Mouse (Mus musculus) cortical plate, adult 2 months (tissue): ENCODE results near the gene Ifit3b. TPM values are rescaled to one million over a fixed set of nuclear protein-coding genes. Genes with fewer than 3 reads are reported as not detected.
"Not testable (repeated sequence)": the region's sequence is repeated elsewhere in the genome, so short reads cannot be mapped to it uniquely, and the experiment has no call there.

Experiments
- H3K27ac ChIP-seq: fragments of 200-500 bp; 2 replicates; pipeline ENCODE4 v1.5.1; 2012; ENCODE audit warnings: low read length, control low read depth, inconsistent platforms; ENCODE audit not compliant: insufficient read depth
- H3K4me1 ChIP-seq: fragments of 200-500 bp; 2 replicates; pipeline ENCODE4 v1.6.1; 2011; ENCODE audit warnings: low read length; ENCODE audit not compliant: control insufficient read depth, insufficient read depth
- H3K4me3 ChIP-seq: fragments of 200-500 bp; 2 replicates; pipeline ENCODE4 v1.5.1; 2011; ENCODE audit warnings: mild to moderate bottlenecking, low read length, control low read depth; ENCODE audit not compliant: insufficient read depth
- CTCF ChIP-seq: fragments of 200-500 bp; IDR thresholded peaks from 2 replicates; pipeline ENCODE4 v1.5.1; 2011; ENCODE audit warnings: mild to moderate bottlenecking, control low read depth, low read length; ENCODE audit not compliant: insufficient read depth; ENCODE audit errors: extremely low read depth
- POLR2A ChIP-seq: fragments of 200-500 bp; IDR thresholded peaks from 2 replicates; pipeline ENCODE4 v1.6.1; 2011; ENCODE audit warnings: mild to moderate bottlenecking, low read length, control low read depth; ENCODE audit not compliant: insufficient read depth; ENCODE audit errors: extremely low read depth
- polyA plus RNA-seq: library from polyadenylated mRNA; depleted of rRNA; stranded (reverse); fragments of >200 nt; gene quantifications from 2 replicates; pipeline ENCODE4 v1.2.3, GENCODE M21; 2012; rRNA removed

The Ifit3b gene
- 4.7 and 6.0 TPM in 2 replicates for polyA plus RNA-seq

- H3K4me1 ChIP-seq, result not testable (repeated sequence)
- H3K4me3 ChIP-seq, result 0 out of 2 replicates have a peak within 1 kb of the TSS, but pooled peaks have one; percentile 18
- peak within 1 kb of the TSS; percentile 95 for H3K27ac ChIP-seq
Measured at GRCm38 (mm10) chr19:34607237-34608051, at the start of gene Ifit3b. Ifit3b (plus strand) TSS chr19:34607970.

- TF ChIP-seq POLR2A (no peak), CTCF (no peak)
- Histone ChIP-seq H3K4me1 (no peaks in the 10 kb centered on the region), H3K27ac (no peak overlapping the region), H3K4me3 (no peak overlapping the region)
Measured at GRCm38 (mm10) chr19:34562556-34562955, 45.2 kb upstream of the Ifit3b start.

DNA sequence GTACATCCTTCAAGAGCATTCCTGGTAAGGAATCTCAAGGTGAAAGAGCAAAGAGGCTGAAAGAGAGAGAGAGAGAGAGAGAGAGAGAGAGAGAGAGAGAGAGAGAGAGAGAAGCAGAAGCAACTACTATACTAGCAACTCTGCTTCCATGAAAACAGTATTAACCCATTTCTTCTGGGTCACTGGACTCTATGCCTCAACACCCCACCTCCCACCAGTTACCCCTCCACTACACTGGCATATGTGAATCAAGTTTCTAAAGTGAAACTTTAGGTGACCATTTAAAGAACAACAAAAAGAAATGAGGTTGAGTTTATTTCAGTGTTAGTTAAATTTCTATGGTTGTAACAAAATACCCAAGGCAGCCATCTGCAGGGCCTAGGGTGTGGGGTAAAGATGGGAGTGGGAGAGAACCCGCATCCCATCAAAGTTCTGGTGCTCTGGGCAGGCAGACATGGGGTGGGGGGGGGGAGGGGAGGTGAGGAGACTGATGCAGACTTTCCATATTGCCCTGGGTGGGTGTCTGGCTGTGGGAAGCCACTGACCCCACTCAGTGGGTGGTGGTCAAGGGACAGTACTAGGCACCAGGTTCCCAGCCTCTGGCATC lies 41.5 kb upstream of the Ifit3b start:
- H3K4me1 ChIP-seq, result no peaks in the 10 kb centered on the region; the same call in 1 of the 2 replicates
- TF ChIP-seq CTCF (no peak), POLR2A (no peak)
- H3K4me3 ChIP-seq, result no peak overlapping the region
- H3K27ac ChIP-seq, result no peak overlapping the region

DNA sequence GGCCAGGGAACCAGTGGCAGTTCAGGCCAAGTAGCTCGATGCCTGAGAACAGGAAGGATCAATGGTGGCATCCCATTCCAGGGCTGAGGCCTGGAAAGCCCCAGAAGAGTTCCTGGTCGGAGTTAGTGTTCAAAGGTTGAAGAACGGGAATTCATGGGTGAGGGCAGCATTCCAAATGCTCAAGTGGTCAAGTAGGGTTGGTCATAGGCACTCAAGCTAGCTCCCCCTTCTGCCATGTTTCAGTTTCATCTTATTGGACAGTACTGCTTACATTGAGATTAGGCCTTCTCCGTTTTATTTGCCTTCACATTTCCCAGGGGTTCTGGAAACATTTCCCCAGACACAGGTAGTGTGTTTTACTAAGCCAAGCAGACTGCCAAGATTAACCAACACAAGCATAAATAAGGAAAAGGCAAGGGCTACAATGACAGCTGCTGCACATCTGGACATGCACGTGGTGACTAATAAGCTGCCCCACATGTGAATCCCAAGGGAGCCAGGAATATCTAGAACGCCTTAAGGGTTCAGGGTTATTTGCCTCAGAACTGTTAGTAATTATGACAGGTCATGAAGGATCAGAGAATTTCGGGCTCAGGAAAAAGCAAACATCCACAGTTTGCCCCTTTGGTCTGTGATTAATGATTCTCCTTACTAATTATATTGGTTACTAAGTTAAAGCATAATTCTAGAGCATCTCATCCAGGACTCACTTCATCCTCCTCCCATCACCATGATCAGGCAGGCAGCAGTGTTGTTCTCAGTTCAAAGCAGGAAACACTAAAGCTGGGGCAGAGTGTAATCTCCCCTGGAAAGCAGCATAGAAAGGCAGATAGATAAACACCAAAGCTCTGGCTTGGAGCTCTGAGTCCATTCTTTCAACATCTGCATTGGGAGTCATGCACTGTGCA lies 38.5 kb upstream of the Ifit3b start:
- TF ChIP-seq POLR2A (no peak), CTCF (no peak)
- H3K27ac ChIP-seq, result no peak overlapping the region
- no peak overlapping the region for H3K4me3 ChIP-seq
- H3K4me1 ChIP-seq, result no peaks in the 10 kb centered on the region; the same call in 1 of the 2 replicates

GRCm38 (mm10) chr19:34569896-34570476 lies 37.8 kb upstream of the Ifit3b start:
- H3K4me1 ChIP-seq, result no peaks in the 10 kb centered on the region; the same call in 1 of the 2 replicates
- H3K27ac ChIP-seq, result no peak overlapping the region
- H3K4me3 ChIP-seq, result no peak overlapping the region
- TF ChIP-seq POLR2A (no peak), CTCF (no peak)

GRCm38 (mm10) chr19:34571080-34571479 lies 36.7 kb upstream of the Ifit3b start:
- no peaks in the 10 kb centered on the region; the same call in 1 of the 2 replicates for H3K4me1 ChIP-seq
- no peak for TF ChIP-seq CTCF
- TF ChIP-seq POLR2A, result no peak
- no peak overlapping the region for H3K27ac ChIP-seq
- H3K4me3 ChIP-seq, result no peak overlapping the region

DNA sequence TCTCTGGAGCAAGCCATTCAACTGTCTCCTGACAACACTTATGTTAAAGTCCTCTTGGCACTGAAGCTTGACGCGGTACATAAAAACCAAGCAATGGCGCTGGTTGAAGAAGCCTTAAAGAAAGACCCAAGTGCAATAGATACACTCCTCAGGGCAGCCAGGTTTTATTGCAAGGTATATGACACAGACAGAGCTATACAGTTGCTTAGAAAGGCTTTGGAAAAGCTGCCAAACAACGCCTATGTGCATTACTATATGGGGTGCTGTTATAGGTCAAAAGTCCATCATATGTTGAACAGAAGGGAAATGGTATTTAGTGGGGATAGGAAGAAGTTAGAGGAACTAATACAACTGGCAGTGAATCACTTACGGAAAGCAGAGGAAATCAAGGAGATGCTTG lies 34.1 kb upstream of the Ifit3b start:
- Histone ChIP-seq H3K4me3 (no peak overlapping the region), H3K27ac (no peak overlapping the region), H3K4me1 (no peaks in the 10 kb centered on the region; the same call in 1 of the 2 replicates)
- no peak for TF ChIP-seq CTCF
- no peak for TF ChIP-seq POLR2A

DNA sequence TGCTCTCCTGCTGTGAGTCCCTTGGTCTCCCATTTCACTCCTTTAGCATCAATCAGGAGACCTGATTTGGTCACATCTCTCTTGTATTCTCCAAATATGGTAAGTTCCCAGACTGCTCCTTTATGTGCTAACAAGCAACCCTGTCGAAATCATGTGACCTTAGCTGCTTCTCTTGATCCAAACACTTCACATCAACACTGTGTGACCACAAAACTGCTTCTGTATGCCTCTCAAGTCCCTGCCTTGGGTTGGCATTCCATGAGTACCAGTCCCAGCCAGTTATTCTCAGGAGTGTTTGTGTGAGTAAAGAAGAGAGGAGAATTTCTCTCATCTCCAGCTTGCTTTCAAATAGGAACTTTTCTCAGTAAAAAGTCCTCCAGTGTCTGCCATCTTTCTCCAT lies 30.6 kb upstream of the Ifit3b start:
- Histone ChIP-seq H3K27ac (no peak overlapping the region), H3K4me1 (no peaks in the 10 kb centered on the region), H3K4me3 (no peak overlapping the region)
- TF ChIP-seq CTCF (no peak), POLR2A (no peak)

DNA sequence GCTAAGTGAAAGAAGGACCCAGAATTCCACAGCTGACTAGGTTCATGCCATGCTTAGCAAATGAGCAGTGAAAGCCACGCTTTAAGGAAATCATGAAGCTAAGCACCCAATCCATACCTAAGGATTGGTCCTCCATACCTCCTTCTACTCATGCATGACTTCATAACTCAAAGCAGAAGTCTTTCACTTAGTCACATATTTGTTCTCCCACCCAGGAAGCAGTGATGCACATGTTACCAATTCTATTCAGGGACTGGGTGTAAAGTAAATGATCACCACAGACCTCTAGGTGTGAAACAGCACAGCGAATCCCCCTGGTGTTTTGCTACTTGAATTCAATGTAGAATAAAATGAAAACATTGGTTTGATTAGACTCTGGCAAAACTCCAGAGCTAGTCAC lies 25.1 kb upstream of the Ifit3b start:
- H3K4me3 ChIP-seq, H3K4me1 ChIP-seq, H3K27ac ChIP-seq: not testable (repeated sequence)

DNA sequence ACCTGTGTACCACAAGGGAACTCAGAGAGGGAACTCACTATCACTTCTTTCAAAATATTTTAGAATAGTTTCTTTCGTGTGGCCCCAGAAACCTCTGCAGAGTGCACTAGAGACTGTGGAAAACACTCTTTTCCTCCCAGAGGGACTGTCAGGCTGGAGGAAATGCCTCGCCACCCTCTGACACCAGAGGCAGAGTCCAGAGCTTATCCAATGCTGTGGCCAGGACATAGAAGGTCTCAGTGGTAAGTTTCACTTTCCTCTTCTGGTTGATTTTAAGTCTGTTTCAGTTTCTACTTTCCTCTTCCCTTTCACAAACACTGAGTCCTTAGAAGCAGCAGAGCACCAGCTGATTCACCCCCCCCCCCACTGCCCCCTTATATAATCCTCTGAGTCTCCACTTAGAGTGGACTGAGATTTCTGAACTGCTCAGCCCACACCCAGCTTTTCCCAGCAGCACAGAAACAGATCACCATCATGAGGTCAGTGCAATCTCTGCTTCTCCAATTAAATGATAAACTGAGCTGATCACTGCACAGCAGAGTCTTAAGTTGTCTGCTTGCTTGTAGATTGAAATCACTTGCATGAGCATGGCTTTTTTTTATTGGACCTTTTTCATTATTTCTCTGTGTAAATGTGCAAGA lies 24.5 kb upstream of the Ifit3b start, which contains the start of gene Ifit3:
TSS of gene Ifit3 (plus strand) at position 406 of the 641 bp plus-strand sequence.
- H3K4me3 ChIP-seq, H3K27ac ChIP-seq, H3K4me1 ChIP-seq: not testable (repeated sequence)
